Mouse (Mus musculus) ovary, postnatal 36 days (tissue): ENCODE results near the gene Sec14l3.
"Not testable (repeated sequence)": the region's sequence is repeated elsewhere in the genome, so short reads cannot be mapped to it uniquely, and the experiment has no call there.

Experiments
- DNase-seq: peaks from one replicate; pipeline ENCODE4 v3.0.0; 2022; ENCODE audit warnings: low spot score, mixed read lengths

Sec14l3 gene

GRCm38 (mm10) chr11:4064627-4065122 lies at the start of gene Sec14l3:
Gene Sec14l3, plus strand, starts transcription at chr11:4064841.
- no peak for DNase-seq

GRCm38 (mm10) chr11:4015796-4016195 lies 48.8 kb upstream of the Sec14l3 start:
- not testable (repeated sequence) for DNase-seq

- DNase-seq: not testable (repeated sequence)
These were observed 42.5 kb upstream of the Sec14l3 start for GRCm38 (mm10) chr11:4022111-4022510.

GRCm38 (mm10) chr11:4023321-4023720 lies 41.3 kb upstream of the Sec14l3 start:
- DNase-seq: no peak

GRCm38 (mm10) chr11:4027066-4027465 lies 37.6 kb upstream of the Sec14l3 start:
- DNase-seq: no peak

GRCm38 (mm10) chr11:4027561-4028334 lies 36.9 kb upstream of the Sec14l3 start:
- no peak for DNase-seq

GRCm38 (mm10) chr11:4029343-4029742 lies 35.3 kb upstream of the Sec14l3 start:
- no peak for DNase-seq

- DNase-seq: no peak
These were observed 33.3 kb upstream of the Sec14l3 start, which contains the start of gene Sec14l4 for GRCm38 (mm10) chr11:4031126-4031941. Gene Sec14l4, plus strand, starts transcription at chr11:4031462.

GRCm38 (mm10) chr11:4031961-4032360 lies 32.7 kb upstream of the Sec14l3 start:
- no peak for DNase-seq

- no peak for DNase-seq
These were observed 31.2 kb upstream of the Sec14l3 start for GRCm38 (mm10) chr11:4033471-4033870.

- no peak for DNase-seq
These were observed 30.5 kb upstream of the Sec14l3 start for GRCm38 (mm10) chr11:4034169-4034568.

- no peak for DNase-seq
These were observed 29.3 kb upstream of the Sec14l3 start for GRCm38 (mm10) chr11:4035116-4035892.

GRCm38 (mm10) chr11:4035916-4036315 lies 28.7 kb upstream of the Sec14l3 start:
- no peak for DNase-seq

GRCm38 (mm10) chr11:4036365-4037084 lies 28.1 kb upstream of the Sec14l3 start:
- DNase-seq: no peak

- DNase-seq: no peak
These were observed 24.7 kb upstream of the Sec14l3 start for GRCm38 (mm10) chr11:4039951-4040350.

- DNase-seq: no peak
These were observed 23.5 kb upstream of the Sec14l3 start for GRCm38 (mm10) chr11:4041123-4041625.

- no peak for DNase-seq
These were observed 21.6 kb upstream of the Sec14l3 start for GRCm38 (mm10) chr11:4043081-4043480.

- DNase-seq: no peak
These were observed 18.1 kb upstream of the Sec14l3 start for GRCm38 (mm10) chr11:4046526-4046925.

- DNase-seq: no peak
These were observed 16.9 kb upstream of the Sec14l3 start for GRCm38 (mm10) chr11:4047766-4048165.

GRCm38 (mm10) chr11:4048438-4048837 lies 16.2 kb upstream of the Sec14l3 start:
- no peak for DNase-seq

- DNase-seq: peak; percentile 52
These were observed 11.1 kb upstream of the Sec14l3 start for GRCm38 (mm10) chr11:4053586-4053985.
